Mouse (Mus musculus) erythroblast, embryonic 14.5 days (primary cell): Measurements from ENCODE around the gene Frmd4a.

Experiments
- GATA1 ChIP-seq: IDR thresholded peaks from 2 replicates; pipeline ENCODE4 v1.6.1; 2012; ENCODE audit warnings: low read length, inconsistent platforms, mixed read lengths
- TAL1 ChIP-seq: IDR thresholded peaks from 3 replicates; pipeline ENCODE4 v1.6.1; 2012; ENCODE audit warnings: low read length, inconsistent platforms, mixed read lengths

- TF ChIP-seq TAL1 (no peak), GATA1 (no peak)
These were observed 375.5 kb downstream of the Frmd4a start for GRCm38 (mm10) chr2:4393046-4393445.
